Comparison of ENCODE assay signal across 11 mouse cellular contexts in genomic region chr1:45864564-45865014, GRCm38 (mm10). TPM values are rescaled to one million over a fixed set of nuclear protein-coding genes. Genes with fewer than 3 reads are reported as not detected.
DNase-seq lines count a peak whose midpoint lies in the region; ATAC-seq and TF ChIP-seq lines count a peak whose summit lies in the region.
"Had no signal": no experiment of that assay in that cellular context is flagged by ENCODE, and none has a peak within 500 bp of the region (broad histone marks: within the 10 kb centered on the region; RNA-seq: fewer than 3 reads in every experiment).

No protein-coding gene starts in this region.

- TF ChIP-seq CTCF in liver, adult 2 months (IDR thresholded peaks at IDR 0.05; ENCODE audit: low read depth, low read length): no peak

- no peaks in the 10 kb centered on the region for H3K27me3 ChIP-seq in liver, adult 2 months (ENCODE audit: control insufficient read depth, insufficient read depth, low read length)
- no peaks in the 10 kb centered on the region for H3K27me3 ChIP-seq in liver, embryonic 12.5 days (replicated peaks)
- H3K27me3 ChIP-seq in heart, embryonic 12.5 days (replicated peaks): no peaks in the 10 kb centered on the region
- no peaks in the 10 kb centered on the region for H3K27me3 ChIP-seq in stomach, embryonic 16.5 days (ENCODE audit: control insufficient read depth, insufficient read depth, low read length)

- 0 out of 2 replicates have a peak, but pooled peaks cover 4% of the 10 kb centered on the region for H3K9me3 ChIP-seq in liver, embryonic 12.5 days (replicated peaks)
- H3K9me3 ChIP-seq in heart, embryonic 12.5 days (replicated peaks): no peaks in the 10 kb centered on the region
- H3K9me3 ChIP-seq in stomach, embryonic 16.5 days (replicated peaks; ENCODE audit: control insufficient read depth, low read length): no peaks in the 10 kb centered on the region

- no peak for ATAC-seq in liver, embryonic 12.5 days
- ATAC-seq in heart, embryonic 12.5 days (ENCODE audit: insufficient number of reproducible peaks, low FRiP score): no peak
- peak; percentile 67 for ATAC-seq in stomach, embryonic 16.5 days (ENCODE audit: insufficient read depth, low FRiP score)
- ATAC-seq: hindbrain, postnatal 0 days had no signal

- 74% methylated on average over 4 of the region's 4 CpGs for WGBS in liver, adult 2 months
- 66% methylated on average over 4 of the region's 4 CpGs for WGBS in liver, embryonic 12.5 days (ENCODE audit: insufficient replicate concordance)
- WGBS in heart, embryonic 12.5 days: 43% methylated on average over 4 of the region's 4 CpGs
- 34% methylated on average over 4 of the region's 4 CpGs for WGBS in stomach, embryonic 16.5 days

- H3K27ac ChIP-seq in liver, adult 2 months (replicated peaks; ENCODE audit: insufficient read depth, low read depth, low read length): peak overlapping the region; percentile 38
- H3K27ac ChIP-seq in liver, embryonic 12.5 days: no peak overlapping the region
- H3K27ac ChIP-seq in heart, embryonic 12.5 days (ENCODE audit: poor library complexity, severe bottlenecking): 0 out of 2 replicates have a peak overlapping the region, but pooled peaks have one; percentile 22
- peak overlapping the region; percentile 82 for H3K27ac ChIP-seq in stomach, embryonic 16.5 days (ENCODE audit: low read length)
- H3K27ac ChIP-seq: hindbrain, postnatal 0 days had no signal

- H3K4me3 ChIP-seq in liver, adult 2 months (ENCODE audit: insufficient read depth, low read depth, low read length): no peak overlapping the region
- H3K4me3 ChIP-seq in liver, embryonic 12.5 days: no peak overlapping the region
- no peak overlapping the region for H3K4me3 ChIP-seq in heart, embryonic 12.5 days
- no peak overlapping the region for H3K4me3 ChIP-seq in stomach, embryonic 16.5 days (replicated peaks; ENCODE audit: low read length)

- no peak for TF ChIP-seq POLR2A in liver, adult 2 months (IDR thresholded peaks at IDR 0.05; ENCODE audit: extremely low read depth, insufficient read depth, low read length)

- DNase-seq in liver, adult 2 months (ENCODE audit: extremely low read depth, low read depth, low spot score): peak; percentile 61
- DNase-seq in kidney, postnatal 25 days: peak; percentile 29 to 58
- no peak for DNase-seq in urinary bladder, adult 18-20 months (ENCODE audit: low spot score in 2 of 2)
- DNase-seq in natural killer cell, adult 2 months (ENCODE audit: low spot score in 2 of 2): no peak
- DNase-seq in spleen, postnatal 10 days (ENCODE audit: low spot score in 2 of 2): no peak
- DNase-seq: midbrain, embryonic 14.5 days had no signal

- no peak overlapping the region for H3K9ac ChIP-seq in liver, adult 2 months (ENCODE audit: low read depth, low read length)
- H3K9ac ChIP-seq in liver, embryonic 12.5 days: no peak overlapping the region
- no peak overlapping the region for H3K9ac ChIP-seq in heart, embryonic 12.5 days
- 0 out of 2 replicates have a peak overlapping the region, but pooled peaks have one; percentile 5 for H3K9ac ChIP-seq in stomach, embryonic 16.5 days (ENCODE audit: low read length)

- H3K36me3 ChIP-seq in liver, adult 2 months (ENCODE audit: control insufficient read depth, insufficient read depth, low read length): no peaks in the 10 kb centered on the region
- no peaks in the 10 kb centered on the region for H3K36me3 ChIP-seq in liver, embryonic 12.5 days
- no peaks in the 10 kb centered on the region for H3K36me3 ChIP-seq in heart, embryonic 12.5 days
- H3K36me3 ChIP-seq in stomach, embryonic 16.5 days (ENCODE audit: control insufficient read depth, insufficient read depth, low read length): no peaks in the 10 kb centered on the region
- H3K36me3 ChIP-seq: G1E had no signal

- H3K4me2 ChIP-seq in liver, embryonic 12.5 days: no peak overlapping the region
- no peak overlapping the region for H3K4me2 ChIP-seq in heart, embryonic 12.5 days
- H3K4me2 ChIP-seq in stomach, embryonic 16.5 days (ENCODE audit: low read depth, low read length): peak overlapping the region; percentile 6; the same call in 1 of the 2 replicates

- peaks cover 17% of the 10 kb centered on the region for H3K4me1 ChIP-seq in liver, adult 2 months (ENCODE audit: control insufficient read depth, insufficient read depth, low read length)
- peaks cover 14% of the 10 kb centered on the region for H3K4me1 ChIP-seq in liver, embryonic 12.5 days
- H3K4me1 ChIP-seq in heart, embryonic 12.5 days (replicated peaks): peaks cover 17% of the 10 kb centered on the region
- H3K4me1 ChIP-seq in stomach, embryonic 16.5 days (ENCODE audit: control insufficient read depth, insufficient read depth, low read length): peaks cover 29% of the 10 kb centered on the region

- no peaks in the 10 kb centered on the region for H3K79me2 ChIP-seq in liver, adult 2 months (ENCODE audit: control insufficient read depth, insufficient read depth, low read length)

RNA-seq across cellular contexts. Expression of gene Gm5269, which starts 25.5 kb away (rescaled TPM):
- not detected in 2 replicates for total RNA-seq in liver, adult 2 months (2014; rRNA removed)
- polyA plus RNA-seq in liver, adult 2 months (2012; rRNA removed): not detected in 2 replicates
- polyA plus RNA-seq in liver, embryonic 12.5 days (2016; fragmentation: Nextera tagmentation; extraction: Ambion mirVana): not detected in 2 replicates
- not detected in 2 replicates for polyA plus RNA-seq in heart, embryonic 12.5 days (2016; fragmentation: Nextera tagmentation; extraction: Ambion mirVana)
- not detected in 2 replicates for polyA plus RNA-seq in stomach, embryonic 16.5 days (2015; fragmentation: Nextera tagmentation; extraction: Ambion mirVana)
- total RNA-seq: G1E; hindbrain, postnatal 0 days had no signal
- polyA plus RNA-seq: G1E; hindbrain, postnatal 0 days; midbrain, embryonic 14.5 days had no signal

Comparison
In these comparisons a context has a peak if more than half of its experiments do, and no peak if none do; other contexts are left out.
1. DNase-seq: peak in liver, adult 2 months (single experiment) and kidney, postnatal 25 days (2 of 2); none in urinary bladder, adult 18-20 months (0 of 2), natural killer cell, adult 2 months (0 of 2) and spleen, postnatal 10 days (0 of 2).